Mouse (Mus musculus) R1 (cell line): ENCODE data around the gene Tns3.

Experiments
- DNase-seq: peaks from one replicate; pipeline ENCODE4 v3.0.0-alpha.2; 2018; ENCODE audit warnings: low read depth, low spot score

Tns3 gene

GRCm38 (mm10) chr11:8440221-8440620 is 224.1 kb downstream of the Tns3 start:
- DNase-seq: no peak

DNA sequence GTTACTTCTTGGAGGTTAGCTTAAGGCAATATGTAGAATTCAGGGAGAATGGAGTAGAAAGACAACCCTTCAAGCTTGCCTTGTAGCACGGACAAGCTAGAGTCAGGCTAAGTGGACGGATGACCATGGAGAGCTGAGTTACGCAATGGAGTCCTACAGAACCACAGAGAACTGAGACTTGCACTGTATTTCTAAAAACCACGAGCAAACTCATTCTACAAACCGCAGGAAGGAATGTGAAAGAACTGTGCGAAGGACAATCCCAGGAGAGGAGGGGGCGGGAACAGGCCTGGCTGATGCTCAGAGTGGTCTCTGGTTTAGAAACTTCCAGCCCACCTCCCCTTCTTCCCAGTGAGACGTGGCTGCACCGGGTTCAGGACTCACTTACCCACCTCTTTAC is 225.3 kb downstream of the Tns3 start:
- DNase-seq: no peak

- DNase-seq: no peak
These were observed 226.1 kb downstream of the Tns3 start for GRCm38 (mm10) chr11:8438269-8438668.

GRCm38 (mm10) chr11:8435101-8435500 is 229.2 kb downstream of the Tns3 start:
- DNase-seq: no peak

DNA sequence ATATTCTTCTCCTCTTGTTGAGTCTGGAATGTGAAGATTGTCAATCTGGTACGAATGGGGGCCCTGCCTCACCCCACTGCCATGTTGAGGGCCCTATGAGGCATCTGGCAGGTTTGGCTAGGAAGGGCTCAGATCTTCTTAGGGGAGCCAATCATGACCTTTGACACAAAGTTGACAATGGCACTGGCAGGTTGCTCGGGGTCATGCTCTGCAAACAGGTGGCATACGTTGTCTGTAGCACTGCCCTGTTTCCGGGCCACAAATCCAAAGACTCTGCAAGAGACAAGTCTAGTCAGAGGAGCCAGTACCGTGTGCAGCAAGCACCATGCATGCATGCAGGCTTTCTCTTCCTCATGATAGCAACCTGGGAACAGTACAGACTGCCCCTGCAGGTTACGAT is 230.0 kb downstream of the Tns3 start:
- DNase-seq: no peak

DNA sequence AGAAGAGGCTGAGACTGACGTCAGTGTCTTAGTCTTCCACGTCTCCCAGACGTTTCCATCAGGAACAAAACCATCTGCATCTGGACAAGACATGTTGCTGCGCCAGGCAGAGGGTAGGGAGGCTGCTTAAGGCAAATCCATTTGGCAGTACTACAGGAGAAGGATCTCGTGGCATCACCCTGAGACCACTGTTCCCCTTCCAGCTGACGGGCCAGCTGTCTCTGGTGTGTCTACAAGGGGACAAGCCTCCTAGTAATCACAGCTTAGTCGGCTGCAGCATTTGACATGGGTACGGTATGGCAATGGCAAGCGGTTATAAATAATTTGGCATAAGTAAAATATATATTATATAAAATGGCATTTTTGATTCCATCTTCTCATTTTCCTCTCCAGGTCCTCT is 230.9 kb downstream of the Tns3 start:
- DNase-seq: peak; percentile 26

DNA sequence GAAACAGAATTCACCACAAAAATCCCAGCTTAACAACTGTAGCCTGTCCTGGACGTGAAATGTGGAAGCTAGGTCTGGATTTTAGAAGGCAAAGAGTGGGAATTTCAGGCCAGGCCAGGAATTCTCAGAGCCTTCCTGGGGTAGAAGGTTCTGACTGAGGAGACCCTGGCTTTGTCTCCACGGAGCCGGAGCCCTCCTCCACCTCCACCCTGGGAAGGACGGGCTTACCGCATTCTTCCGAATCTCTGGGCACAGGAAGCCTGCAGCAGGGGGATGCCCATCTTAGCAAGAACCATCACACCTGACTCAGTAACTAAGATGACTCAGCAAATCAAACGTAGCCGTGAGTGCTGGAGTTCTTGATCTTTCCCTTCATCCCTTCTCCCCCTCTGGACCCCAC is 231.4 kb downstream of the Tns3 start:
- DNase-seq: peak; percentile 23

- DNase-seq: no peak
These were observed 236.7 kb downstream of the Tns3 start for GRCm38 (mm10) chr11:8427660-8428059.

DNA sequence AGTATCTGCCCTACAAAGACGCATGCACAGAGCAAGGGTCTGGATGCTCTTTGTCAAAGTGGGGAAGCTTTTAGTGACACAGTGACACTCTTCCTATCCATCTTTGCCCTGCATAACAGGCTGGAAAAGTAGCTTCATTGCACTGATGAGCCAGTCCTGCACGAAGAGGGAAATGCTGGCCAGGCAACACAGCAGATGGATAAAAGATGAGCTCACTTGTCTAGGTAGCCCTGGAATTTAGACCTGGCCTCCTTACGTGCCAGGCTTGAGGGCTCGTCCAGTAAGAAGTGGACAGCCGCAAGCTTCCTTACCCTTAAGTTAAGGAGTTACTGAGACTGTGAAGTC is 239.1 kb downstream of the Tns3 start:
- no peak for DNase-seq

- DNase-seq: peak; percentile 76
These were observed 239.8 kb downstream of the Tns3 start for GRCm38 (mm10) chr11:8424342-8425225.

GRCm38 (mm10) chr11:8405225-8405899 is 259.0 kb downstream of the Tns3 start:
- DNase-seq: peak; percentile 85

- DNase-seq: no peak
These were observed 263.0 kb downstream of the Tns3 start for GRCm38 (mm10) chr11:8401328-8401727.

- DNase-seq: no peak
These were observed 268.0 kb downstream of the Tns3 start for GRCm38 (mm10) chr11:8396329-8396728.

DNA sequence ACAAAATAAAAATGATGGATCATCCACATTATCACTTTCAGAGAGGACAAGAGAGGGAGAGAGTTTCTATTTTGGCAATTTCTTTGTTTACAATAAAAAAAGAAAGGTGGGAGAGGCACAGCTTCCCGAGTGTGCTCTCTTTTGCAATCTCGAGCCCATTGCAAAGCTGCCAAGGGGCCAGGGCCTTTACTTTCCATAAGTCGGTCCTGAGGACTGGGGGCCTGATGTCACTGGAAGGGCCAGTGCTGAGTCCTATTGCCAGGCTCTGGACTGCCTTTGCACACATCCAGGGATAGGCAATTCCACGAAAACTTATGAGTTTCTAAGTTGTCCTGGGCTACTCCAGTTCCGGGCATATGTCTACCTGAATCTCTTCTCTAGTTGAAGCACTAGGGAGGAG is 272.8 kb downstream of the Tns3 start:
- no peak for DNase-seq

- DNase-seq: no peak
These were observed 278.4 kb downstream of the Tns3 start for GRCm38 (mm10) chr11:8385891-8386405.
